ENCODE assay signal across 17 mouse cellular contexts in the genomic region with DNA sequence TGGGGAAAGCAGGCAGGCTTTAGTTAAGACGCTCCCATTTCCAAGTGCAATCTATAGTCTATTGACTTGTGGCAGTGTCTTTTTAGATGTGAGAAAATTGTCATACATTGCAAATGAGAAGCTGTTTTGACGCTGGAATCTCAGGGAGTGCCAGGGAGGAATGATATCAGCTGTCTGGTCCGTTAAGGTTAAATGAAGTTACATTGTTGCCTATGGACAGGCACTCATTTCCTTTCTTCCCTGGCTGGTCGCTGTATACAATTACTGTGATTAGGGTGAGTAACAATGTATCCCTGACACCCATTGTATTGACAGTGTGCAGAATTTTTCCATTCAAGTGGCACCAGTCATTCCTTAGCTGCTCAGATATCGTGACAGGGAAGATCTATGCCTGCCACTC.
"Had no signal": no experiment of that assay in that cellular context is flagged by ENCODE, and none has a peak within 500 bp of the region (broad histone marks: within the 10 kb centered on the region; RNA-seq: fewer than 3 reads in every experiment).

No protein-coding gene starts in this region.

- H3K4me3 ChIP-seq: neural tube, embryonic 12.5 days; neural tube, embryonic 13.5 days; neural tube, embryonic 15.5 days; stomach, embryonic 15.5 days had no signal

- H3K4me2 ChIP-seq: neural tube, embryonic 12.5 days; neural tube, embryonic 13.5 days; neural tube, embryonic 15.5 days; stomach, embryonic 15.5 days had no signal

- H3K27me3 ChIP-seq: neural tube, embryonic 12.5 days; stomach, embryonic 15.5 days had no signal

- H3K27ac ChIP-seq: neural tube, embryonic 12.5 days; neural tube, embryonic 13.5 days; neural tube, embryonic 15.5 days; stomach, embryonic 15.5 days; stomach, postnatal 0 days had no signal

- H3K4me1 ChIP-seq: neural tube, embryonic 12.5 days; neural tube, embryonic 13.5 days; neural tube, embryonic 15.5 days; stomach, embryonic 15.5 days had no signal

- H3K36me3 ChIP-seq: neural tube, embryonic 12.5 days; neural tube, embryonic 13.5 days; neural tube, embryonic 15.5 days; stomach, embryonic 15.5 days had no signal

- H3K9ac ChIP-seq: neural tube, embryonic 12.5 days; neural tube, embryonic 13.5 days; neural tube, embryonic 15.5 days; stomach, embryonic 15.5 days had no signal

- DNase-seq: retina, postnatal 1 day; right cerebral cortex, adult 18-20 months; right cerebral cortex, postnatal 14 days; right cerebral cortex, postnatal 25 days; right cerebral cortex, postnatal 4 days; spleen, adult 18-20 months; thymus, adult 18-20 months; thymus, adult 2 months; thymus, postnatal 14 days; thymus, postnatal 25 days; thymus, postnatal 36 days; thymus, postnatal 4 days had no signal

- H3K9me3 ChIP-seq: neural tube, embryonic 12.5 days; neural tube, embryonic 13.5 days; neural tube, embryonic 15.5 days; stomach, embryonic 15.5 days had no signal
